Mouse (Mus musculus): Measurements from ENCODE around the gene B3gnt8.
A peak's percentile ranks its signal among the peaks of the same experiment; 100 is the strongest.

The B3gnt8 gene

GRCm38 (mm10) chr7:25658657-25659472 lies 32.4 kb downstream of the B3gnt8 start, which contains the start of the genes Bckdha and Exosc5:
TSS of gene Bckdha (minus strand) at chr7:25658981.
TSS of gene Exosc5 (plus strand) at chr7:25659164.
- peak; percentile 100 for DNase-seq (ENCODE audit: low spot score)

DNA sequence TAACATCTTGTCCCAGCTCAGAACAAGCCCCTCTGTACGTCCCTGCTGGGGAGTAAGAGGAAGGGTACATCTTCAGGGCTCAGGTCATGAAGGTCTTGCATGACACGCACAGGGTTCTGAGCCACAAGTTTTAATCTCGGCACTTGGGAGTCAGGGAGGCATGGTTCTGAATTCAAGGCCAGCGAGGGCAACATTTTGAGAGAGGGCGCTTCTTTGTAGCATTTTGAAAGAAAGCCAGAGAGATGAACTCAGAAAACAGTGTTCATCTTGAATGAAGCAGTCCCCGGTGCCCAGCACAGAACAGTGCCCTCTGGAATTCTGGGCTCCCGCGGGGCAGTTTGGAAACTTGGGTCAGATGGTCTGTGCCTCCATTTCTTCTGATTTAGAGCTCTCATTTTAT lies 39.9 kb downstream of the B3gnt8 start:
- DNase-seq (ENCODE audit: low spot score) = no peak

DNA sequence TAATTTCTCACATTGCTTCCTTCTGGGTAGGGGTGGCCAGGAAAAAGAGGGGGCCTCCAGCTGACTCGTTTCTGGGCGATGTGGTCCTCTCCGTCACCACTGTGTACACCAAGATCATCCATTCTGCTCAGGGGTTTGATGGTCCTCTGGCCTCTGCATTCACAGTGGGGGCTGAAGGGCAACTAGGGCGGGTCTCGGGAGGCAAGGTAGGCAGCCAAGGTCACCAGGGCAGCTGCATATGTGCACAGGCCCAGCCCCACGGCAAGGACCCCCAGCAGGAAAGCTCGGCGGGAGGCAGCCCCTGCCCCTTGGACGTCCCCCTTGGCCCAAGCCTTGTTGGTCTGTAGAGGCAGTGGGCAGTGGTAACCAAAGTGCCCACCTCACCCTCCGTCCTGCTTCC lies 42.7 kb downstream of the B3gnt8 start:
- DNase-seq (ENCODE audit: low spot score) = no peak

GRCm38 (mm10) chr7:25669631-25670030 lies 43.2 kb downstream of the B3gnt8 start:
- no peak for DNase-seq (ENCODE audit: low spot score)

- no peak for DNase-seq (ENCODE audit: low spot score)
These were observed 43.6 kb downstream of the B3gnt8 start for GRCm38 (mm10) chr7:25670096-25670495.

GRCm38 (mm10) chr7:25671686-25672085 lies 45.2 kb downstream of the B3gnt8 start:
- DNase-seq (ENCODE audit: low spot score) = no peak

DNA sequence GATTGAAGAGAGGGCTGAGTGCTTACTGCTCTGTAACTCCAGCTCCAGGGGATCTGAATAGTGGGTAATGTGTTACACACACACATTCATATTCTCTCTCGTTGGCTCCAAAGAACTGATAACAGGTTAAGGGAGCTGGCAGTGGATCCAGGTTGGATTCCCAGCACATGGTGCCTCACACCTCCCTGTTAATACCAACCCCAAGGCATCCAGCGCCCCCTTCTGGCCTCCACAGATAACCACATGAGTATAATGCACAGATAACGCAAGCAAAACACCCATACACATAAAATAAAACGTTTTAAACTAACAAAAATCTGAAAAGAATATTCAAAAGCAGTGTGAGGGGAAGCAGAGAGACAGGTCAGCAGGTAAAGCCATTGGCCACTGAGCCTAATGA lies 46.0 kb downstream of the B3gnt8 start:
- DNase-seq (ENCODE audit: low spot score) = no peak

DNA sequence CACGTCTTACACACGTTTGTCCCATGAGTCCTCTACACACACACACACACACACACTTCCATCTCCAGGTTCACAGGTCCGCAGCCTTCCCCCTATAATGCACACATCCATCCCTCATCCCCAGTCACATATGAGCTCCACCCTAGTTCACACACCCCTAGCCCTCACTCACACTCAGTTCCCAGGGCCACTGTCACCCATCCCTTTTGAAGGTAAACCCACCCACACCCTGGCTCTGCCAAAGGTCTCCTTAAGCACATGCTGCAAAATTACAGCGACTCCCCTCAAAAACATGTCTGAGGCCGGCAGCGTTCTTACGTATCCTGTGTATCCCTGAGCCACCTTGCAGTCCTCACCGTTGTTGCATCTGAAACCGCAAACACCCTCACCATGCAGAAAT lies 47.8 kb downstream of the B3gnt8 start:
- DNase-seq (ENCODE audit: low spot score) = no peak

- no peak for DNase-seq (ENCODE audit: low spot score)
These were observed 48.4 kb downstream of the B3gnt8 start, which contains the start of gene Tmem91 for GRCm38 (mm10) chr7:25674719-25675300. TSS of gene Tmem91 (minus strand) at chr7:25675166.

- DNase-seq (ENCODE audit: low spot score) = no peak
These were observed 49.0 kb downstream of the B3gnt8 start for GRCm38 (mm10) chr7:25675405-25675804.

- DNase-seq (ENCODE audit: low spot score) = no peak
These were observed 49.8 kb downstream of the B3gnt8 start for GRCm38 (mm10) chr7:25676085-25676781.

DNA sequence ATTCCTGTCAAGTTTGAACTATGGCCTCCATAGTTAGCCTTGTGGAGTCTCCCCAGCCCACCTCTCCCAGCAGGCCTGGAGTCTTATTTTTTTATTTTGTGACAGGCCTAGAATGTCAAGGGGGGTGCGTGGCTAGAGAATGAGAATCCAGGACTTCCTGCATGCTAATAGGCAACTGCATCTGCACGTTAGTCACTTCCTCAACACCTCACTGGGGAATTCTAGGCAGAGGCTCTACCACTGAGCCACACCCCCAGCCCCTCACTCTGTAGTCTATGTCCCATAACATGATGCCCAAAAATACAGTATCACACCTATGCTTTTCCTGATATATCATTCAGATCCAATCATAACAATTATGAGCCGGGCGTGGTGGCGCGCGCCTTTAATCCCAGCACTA lies 50.6 kb downstream of the B3gnt8 start:
- no peak for DNase-seq (ENCODE audit: low spot score)

GRCm38 (mm10) chr7:25679971-25680370 lies 53.5 kb downstream of the B3gnt8 start:
- DNase-seq (ENCODE audit: low spot score) = no peak

GRCm38 (mm10) chr7:25680514-25681258 lies 54.2 kb downstream of the B3gnt8 start, which contains the start of gene B9d2:
TSS of gene B9d2 (plus strand) at chr7:25680780.
- DNase-seq (ENCODE audit: low spot score) = peak; percentile 97

DNA sequence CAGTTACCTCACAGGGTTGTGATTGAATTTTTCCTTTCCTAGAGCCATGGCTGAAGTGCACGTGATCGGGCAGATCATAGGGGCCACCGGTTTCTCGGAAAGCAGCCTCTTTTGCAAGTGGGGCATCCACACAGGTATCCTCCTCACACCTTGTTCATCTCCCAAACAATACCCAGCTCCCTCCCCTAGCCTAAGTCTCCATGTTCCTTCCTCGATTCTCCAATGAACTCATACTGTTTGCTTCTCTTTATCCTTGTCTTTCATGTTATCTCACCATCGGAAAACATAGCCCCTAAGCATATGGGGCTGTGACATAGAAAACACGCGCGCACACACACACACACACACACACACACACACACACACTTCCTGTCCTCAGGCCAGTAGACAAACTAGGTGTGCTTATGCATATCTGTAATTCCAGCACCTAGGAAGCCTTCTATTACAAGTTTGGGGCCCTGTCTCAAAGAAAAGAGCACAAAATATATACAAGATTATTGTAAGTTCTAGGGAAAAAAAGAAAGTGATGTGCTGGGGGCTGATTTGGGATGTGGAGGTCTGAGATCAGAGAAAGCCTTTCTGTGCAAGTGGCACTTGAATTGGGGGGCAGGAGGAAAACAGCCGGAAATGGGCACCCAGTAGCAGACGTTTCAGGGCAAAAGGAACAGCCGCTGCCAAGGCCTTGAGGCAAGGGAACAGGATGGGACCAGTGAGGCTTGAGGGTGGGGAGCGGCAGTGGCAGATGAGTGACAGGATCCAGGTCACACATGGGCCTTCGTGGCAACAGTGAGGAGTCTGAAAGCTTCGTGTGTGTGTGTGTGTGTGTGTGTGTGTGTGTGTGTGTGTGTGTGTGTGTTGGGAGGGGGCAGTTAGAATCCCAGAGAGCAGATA lies 55.1 kb downstream of the B3gnt8 start:
- DNase-seq (ENCODE audit: low spot score) = no peak

DNA sequence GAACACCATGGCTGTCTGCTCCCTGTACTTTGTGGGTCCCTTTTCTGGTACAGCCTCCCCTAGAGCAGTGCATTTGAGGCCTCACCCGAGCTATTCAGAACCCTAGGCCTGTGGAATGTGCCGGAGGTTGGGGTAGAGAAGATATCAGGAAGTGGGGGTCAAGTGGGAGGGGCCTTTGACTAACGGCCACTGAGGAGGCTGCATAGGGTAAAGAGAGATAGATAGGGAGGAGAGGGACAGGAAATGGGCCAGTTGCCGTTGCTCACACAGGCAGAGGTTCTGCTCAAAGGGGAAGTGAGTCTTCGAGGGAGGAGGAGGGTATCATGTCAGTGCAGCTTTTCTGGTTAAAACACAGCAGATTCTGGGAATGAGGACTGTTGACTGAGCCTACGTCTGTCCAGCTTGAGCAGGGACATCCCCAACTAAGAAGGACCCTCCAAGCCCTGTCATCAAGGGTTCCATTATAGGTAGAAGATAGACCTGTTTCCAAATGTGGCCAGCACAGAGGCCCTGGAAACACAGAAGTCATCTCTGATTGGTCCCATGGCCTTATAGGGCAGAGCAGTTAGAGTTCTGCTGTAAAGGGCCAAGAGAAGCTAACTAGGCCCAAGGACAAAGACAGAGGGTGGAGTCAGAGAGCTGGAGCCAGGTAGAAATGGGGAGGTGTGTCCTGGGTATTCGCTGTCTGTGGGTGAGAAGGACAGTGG lies 57.2 kb downstream of the B3gnt8 start:
- DNase-seq (ENCODE audit: low spot score) = no peak

- no peak for DNase-seq (ENCODE audit: low spot score)
These were observed 58.2 kb downstream of the B3gnt8 start for GRCm38 (mm10) chr7:25684659-25685058.
